Mouse (Mus musculus) lung, postnatal 14 days (tissue): ENCODE data around the gene Ccr6.

Source experiments
- DNase-seq: peaks from one replicate; pipeline ENCODE4 v3.0.0; 2021

Gene Ccr6

GRCm38 (mm10) chr17:8234537-8234936 lies 1.3 kb upstream of the Ccr6 start:
- no peak for DNase-seq

- no peak for DNase-seq
Measured at GRCm38 (mm10) chr17:8238012-8238710, 2.3 kb downstream of the Ccr6 start.

GRCm38 (mm10) chr17:8239561-8239960 lies 3.7 kb downstream of the Ccr6 start:
- no peak for DNase-seq

GRCm38 (mm10) chr17:8240517-8240916 lies 4.7 kb downstream of the Ccr6 start:
- no peak for DNase-seq

GRCm38 (mm10) chr17:8241645-8242044 lies 5.8 kb downstream of the Ccr6 start:
- no peak for DNase-seq

GRCm38 (mm10) chr17:8242186-8242585 lies 6.3 kb downstream of the Ccr6 start:
- DNase-seq = no peak

- DNase-seq = peak; percentile 7
Measured at GRCm38 (mm10) chr17:8244124-8244523, 8.3 kb downstream of the Ccr6 start.

GRCm38 (mm10) chr17:8246102-8246754 lies 10.4 kb downstream of the Ccr6 start:
- DNase-seq = no peak

- DNase-seq = no peak
Measured at GRCm38 (mm10) chr17:8251704-8252103, 15.9 kb downstream of the Ccr6 start.

GRCm38 (mm10) chr17:8254268-8254667 lies 18.4 kb downstream of the Ccr6 start:
- DNase-seq = no peak

GRCm38 (mm10) chr17:8254914-8255313 lies 19.1 kb downstream of the Ccr6 start:
- DNase-seq = no peak

GRCm38 (mm10) chr17:8255583-8255982 lies 19.7 kb downstream of the Ccr6 start:
- no peak for DNase-seq

- DNase-seq = no peak
Measured at GRCm38 (mm10) chr17:8256982-8257381, 21.1 kb downstream of the Ccr6 start.

GRCm38 (mm10) chr17:8264638-8265037 lies 28.8 kb downstream of the Ccr6 start:
- peak; percentile 62 for DNase-seq

- peak; percentile 40 for DNase-seq
Measured at GRCm38 (mm10) chr17:8272054-8272749, 36.4 kb downstream of the Ccr6 start.

- DNase-seq = no peak
Measured at GRCm38 (mm10) chr17:8272951-8273350, 37.1 kb downstream of the Ccr6 start.

- no peak for DNase-seq
Measured at GRCm38 (mm10) chr17:8276071-8276470, 40.2 kb downstream of the Ccr6 start.

GRCm38 (mm10) chr17:8276680-8277079 lies 40.8 kb downstream of the Ccr6 start:
- no peak for DNase-seq

GRCm38 (mm10) chr17:8277266-8277665 lies 41.4 kb downstream of the Ccr6 start:
- no peak for DNase-seq

GRCm38 (mm10) chr17:8278356-8278755 lies 42.5 kb downstream of the Ccr6 start:
- DNase-seq = no peak

- peak; percentile 64 for DNase-seq
Measured at GRCm38 (mm10) chr17:8282821-8283525, 47.1 kb downstream of the Ccr6 start, which contains the start of gene Mpc1. Gene Mpc1, plus strand, starts transcription at chr17:8282904.

GRCm38 (mm10) chr17:8283526-8284253 lies 47.8 kb downstream of the Ccr6 start:
- DNase-seq = peak; percentile 95

GRCm38 (mm10) chr17:8284254-8284661 lies 48.4 kb downstream of the Ccr6 start:
- DNase-seq = peak; percentile 25
